Mouse (Mus musculus) testis, adult 2 months (tissue): ENCODE measurements at regions not wholly inside any gene's neighbourhood (a gene's known extent, or its start where the extent isn't known, plus 50 kb on each side); places are given as distances from the start of the nearest gene placed in this dataset.

ENCODE experiments used
- H3K27ac ChIP-seq: fragments of 200-500 bp; 2 replicates; pipeline ENCODE4 v1.5.1; 2012; ENCODE audit warnings: low read depth, low read length; ENCODE audit not compliant: control insufficient read depth, insufficient read depth
- H3K27me3 ChIP-seq: fragments of 200-500 bp; 2 replicates; pipeline ENCODE4 v1.6.1; 2012; ENCODE audit warnings: mild to moderate bottlenecking, low read length, moderate library complexity; ENCODE audit not compliant: control insufficient read depth, insufficient read depth
- H3K36me3 ChIP-seq: fragments of 200-500 bp; 2 replicates; pipeline ENCODE4 v1.6.1; 2012; ENCODE audit warnings: mild to moderate bottlenecking, low read length; ENCODE audit not compliant: control insufficient read depth, insufficient read depth
- H3K4me1 ChIP-seq: fragments of 200-500 bp; 2 replicates; pipeline ENCODE4 v1.6.1; 2012; ENCODE audit warnings: low read length; ENCODE audit not compliant: control insufficient read depth, insufficient read depth
- H3K4me3 ChIP-seq: fragments of 200-500 bp; 2 replicates; pipeline ENCODE4 v1.5.1; 2012; ENCODE audit warnings: low read depth, mild to moderate bottlenecking, low read length, moderate library complexity, mixed read lengths; ENCODE audit not compliant: control insufficient read depth
- CTCF ChIP-seq: fragments of 200-500 bp; IDR thresholded peaks from 2 replicates; pipeline ENCODE4 v1.5.1; 2012; ENCODE audit warnings: low read depth, mild to moderate bottlenecking, inconsistent platforms, low read length, moderate library complexity; ENCODE audit not compliant: control insufficient read depth, insufficient read depth, insufficient replicate concordance
- POLR2A ChIP-seq: fragments of 200-500 bp; IDR thresholded peaks from 2 replicates; pipeline ENCODE4 v1.6.1; 2012; ENCODE audit warnings: low read depth, mild to moderate bottlenecking, inconsistent platforms, low read length, moderate library complexity; ENCODE audit not compliant: control insufficient read depth

DNA sequence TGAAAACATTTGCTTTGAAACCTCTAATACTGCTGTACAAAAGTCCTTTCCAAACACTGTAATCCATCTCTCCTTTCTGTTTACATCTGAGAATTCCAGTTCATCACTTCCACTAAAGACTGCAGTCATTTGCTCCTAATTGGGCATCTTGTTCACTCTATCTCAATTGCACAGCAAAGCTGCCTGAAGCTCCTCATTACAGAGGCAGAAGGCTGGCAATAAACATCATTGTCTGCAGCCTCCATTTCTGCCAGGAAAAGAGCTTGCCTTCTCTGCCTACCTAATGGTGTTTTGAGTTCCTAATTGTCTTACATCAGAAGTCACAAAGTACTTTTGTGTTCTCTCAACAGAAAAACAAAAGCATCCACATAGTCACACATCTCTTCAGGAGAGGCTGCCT lies 207.7 kb downstream of the Kcnj2 start:
- H3K4me3 ChIP-seq: no peak overlapping the region
- no peak overlapping the region for H3K27ac ChIP-seq
- H3K36me3 ChIP-seq: no peaks in the 10 kb centered on the region
- H3K27me3 ChIP-seq: no peaks in the 10 kb centered on the region
- TF ChIP-seq CTCF (no peak), POLR2A (no peak)
- no peaks in the 10 kb centered on the region; the same call in 1 of the 2 replicates for H3K4me1 ChIP-seq

GRCm38 (mm10) chr11:111280769-111281168 lies 214.8 kb downstream of the Kcnj2 start:
- Histone ChIP-seq H3K27me3 (no peaks in the 10 kb centered on the region), H3K36me3 (no peaks in the 10 kb centered on the region), H3K27ac (no peak overlapping the region), H3K4me3 (no peak overlapping the region), H3K4me1 (no peaks in the 10 kb centered on the region; the same call in 1 of the 2 replicates)
- TF ChIP-seq POLR2A: no peak

DNA sequence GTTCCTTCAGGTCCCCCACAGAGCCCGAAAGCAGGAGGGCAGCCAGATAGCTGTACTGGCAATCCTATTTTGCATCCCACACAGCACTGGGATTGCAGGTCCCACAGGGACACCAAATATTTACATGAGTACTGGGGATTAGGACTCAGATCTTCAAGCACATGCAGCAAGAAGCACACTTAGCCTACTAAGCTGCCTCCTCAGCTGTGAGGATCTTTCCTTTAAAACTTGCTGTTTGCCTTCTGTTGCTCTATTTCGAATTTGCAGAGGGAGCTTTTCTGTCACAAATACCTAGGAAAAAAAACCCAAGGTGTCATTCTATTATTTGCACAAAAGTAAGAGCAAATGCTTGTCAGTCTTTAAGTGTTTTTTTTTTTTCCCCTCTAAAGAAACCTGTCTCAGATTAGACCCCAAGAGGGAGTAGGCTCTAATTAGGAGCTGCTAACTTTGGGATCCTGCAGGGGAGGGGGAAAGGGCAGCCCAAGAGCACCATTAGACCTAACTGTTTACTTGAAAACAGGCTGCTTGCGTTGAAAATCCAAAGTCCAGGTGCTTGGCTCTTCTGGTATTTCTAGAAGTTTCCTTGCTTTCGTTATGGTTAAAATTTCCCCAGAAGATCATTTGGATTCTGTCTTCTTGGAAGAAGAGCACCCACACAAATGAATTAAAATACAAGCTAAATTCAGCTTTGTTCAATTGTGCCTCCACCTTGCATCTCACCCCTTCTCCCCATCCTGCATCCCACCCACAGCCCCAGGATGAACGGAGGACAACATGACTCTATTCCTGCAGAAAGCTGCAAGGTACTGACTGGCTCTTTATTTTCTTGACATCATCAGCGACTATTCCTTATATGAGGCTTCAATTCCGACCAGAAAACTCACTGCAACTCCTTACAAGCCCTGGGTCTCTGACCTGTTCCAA lies 215.5 kb downstream of the Kcnj2 start:
- Histone ChIP-seq H3K4me1 (no peaks in the 10 kb centered on the region), H3K27me3 (no peaks in the 10 kb centered on the region), H3K36me3 (no peaks in the 10 kb centered on the region), H3K27ac (no peak overlapping the region), H3K4me3 (no peak overlapping the region)
- no peak for TF ChIP-seq CTCF
- TF ChIP-seq POLR2A: no peak

- Histone ChIP-seq H3K27me3 (no peaks in the 10 kb centered on the region), H3K36me3 (no peaks in the 10 kb centered on the region), H3K4me3 (no peak overlapping the region), H3K27ac (no peak overlapping the region), H3K4me1 (no peaks in the 10 kb centered on the region)
- TF ChIP-seq POLR2A (no peak), CTCF (no peak)
Measured at GRCm38 (mm10) chr11:111282283-111282682, 216.3 kb downstream of the Kcnj2 start.

- TF ChIP-seq CTCF (no peak), POLR2A (no peak)
- Histone ChIP-seq H3K27me3 (no peaks in the 10 kb centered on the region; the same call in 1 of the 2 replicates), H3K27ac (no peak overlapping the region), H3K4me1 (no peaks in the 10 kb centered on the region), H3K4me3 (no peak overlapping the region), H3K36me3 (no peaks in the 10 kb centered on the region)
Measured at GRCm38 (mm10) chr11:111290537-111290936, 224.6 kb downstream of the Kcnj2 start.

GRCm38 (mm10) chr11:111296309-111296721 lies 230.4 kb downstream of the Kcnj2 start:
- Histone ChIP-seq H3K27ac (no peak overlapping the region), H3K4me3 (no peak overlapping the region), H3K27me3 (no peaks in the 10 kb centered on the region; the same call in 1 of the 2 replicates), H3K4me1 (peaks cover 3% of the 10 kb centered on the region), H3K36me3 (no peaks in the 10 kb centered on the region)
- TF ChIP-seq POLR2A (no peak), CTCF (no peak)

DNA sequence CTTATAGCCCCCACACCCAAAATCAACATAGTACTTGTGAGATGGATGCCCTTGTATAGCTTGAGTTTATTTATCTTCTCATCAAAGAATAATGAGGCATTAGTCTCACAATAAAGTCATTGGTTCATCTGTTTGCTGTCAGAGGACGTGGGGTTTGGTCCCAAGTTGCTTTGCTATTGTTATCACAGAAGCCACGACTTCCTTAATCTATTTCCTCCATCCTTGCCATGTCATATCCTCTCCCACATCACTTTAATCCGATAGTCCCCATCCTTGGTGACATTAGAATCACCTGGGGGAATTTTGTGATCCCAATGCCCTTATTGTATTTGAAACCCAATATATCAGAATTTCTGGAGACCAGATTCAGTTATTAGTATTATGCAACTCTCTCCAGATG lies 246.8 kb downstream of the Kcnj2 start:
- no peaks in the 10 kb centered on the region for H3K27me3 ChIP-seq
- no peak overlapping the region for H3K4me3 ChIP-seq
- no peaks in the 10 kb centered on the region for H3K4me1 ChIP-seq
- H3K36me3 ChIP-seq: no peaks in the 10 kb centered on the region
- TF ChIP-seq POLR2A (no peak), CTCF (no peak)
- H3K27ac ChIP-seq: no peak overlapping the region
